Mouse (Mus musculus) spleen, adult 18-20 months (tissue): ENCODE data around the gene Asic5.

Experiments used
- DNase-seq, 2 experiments: peaks; one replicate each; pipeline ENCODE4 v3.0.0; 2022; ENCODE audit warnings: mixed read lengths in 2 of 2

The Asic5 gene

DNA sequence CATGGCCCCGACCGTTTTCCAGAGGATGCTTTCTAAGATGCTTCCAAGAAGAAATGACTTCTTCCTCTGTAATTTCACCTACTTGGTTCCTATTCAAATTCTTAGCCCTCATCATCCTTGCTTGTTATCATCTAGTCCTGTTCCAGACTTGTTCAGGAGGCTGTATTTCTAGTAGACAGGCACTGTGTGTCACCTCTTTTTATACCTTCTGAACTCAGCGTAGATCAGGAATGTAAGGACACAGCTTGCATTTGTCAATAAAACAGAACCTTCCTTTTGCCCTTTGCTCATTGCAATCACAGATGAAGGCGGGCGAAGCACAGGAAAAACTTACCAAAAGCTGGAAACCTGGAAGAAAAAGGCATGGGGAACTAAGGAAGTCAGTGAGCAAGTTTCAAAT is at the start of gene Asic5:
Asic5 (plus strand) TSS at position 301 of the 400 bp plus-strand sequence.
- DNase-seq: no peak

GRCm38 (mm10) chr3:81933348-81933747 is 48.7 kb upstream of the Asic5 start:
- DNase-seq: no peak

DNA sequence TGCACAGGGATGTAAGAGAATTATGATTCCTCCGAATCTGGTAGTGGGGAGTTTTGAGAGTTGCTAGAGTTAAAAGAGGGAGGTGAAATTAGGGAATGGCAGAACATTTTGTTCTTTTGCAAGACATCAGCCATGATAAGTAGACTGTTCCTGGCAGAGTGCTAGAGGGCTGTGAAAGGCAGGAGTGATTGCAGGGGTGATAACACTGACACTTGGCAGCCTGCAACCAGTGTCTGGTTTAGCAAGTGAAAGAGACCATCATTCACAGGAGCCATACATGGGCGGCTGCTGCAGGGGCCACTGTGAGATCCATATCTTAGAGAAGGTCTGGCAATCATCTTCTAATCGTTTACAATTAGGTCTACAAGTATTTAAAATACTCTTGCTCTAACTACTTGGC is 43.2 kb upstream of the Asic5 start:
- DNase-seq: no peak

DNA sequence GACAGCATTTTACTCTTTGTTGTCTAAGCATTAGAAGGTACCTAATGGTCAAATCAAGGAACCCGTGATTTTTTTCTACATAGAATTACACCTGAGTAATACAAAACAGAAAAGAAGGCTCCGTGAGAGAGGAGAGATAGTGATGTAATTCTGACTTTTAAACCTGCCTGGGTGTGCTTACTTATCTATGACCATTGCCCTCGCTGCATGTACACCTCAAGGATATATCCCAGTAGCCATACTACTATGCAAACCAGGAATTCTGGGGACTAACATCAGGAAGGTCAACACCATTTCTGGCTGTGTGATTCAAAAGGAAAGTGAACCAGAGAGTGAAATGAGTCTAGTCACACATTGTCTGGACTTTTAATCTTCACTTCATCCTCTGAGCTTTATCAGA is 39.7 kb upstream of the Asic5 start:
- DNase-seq: no peak

DNA sequence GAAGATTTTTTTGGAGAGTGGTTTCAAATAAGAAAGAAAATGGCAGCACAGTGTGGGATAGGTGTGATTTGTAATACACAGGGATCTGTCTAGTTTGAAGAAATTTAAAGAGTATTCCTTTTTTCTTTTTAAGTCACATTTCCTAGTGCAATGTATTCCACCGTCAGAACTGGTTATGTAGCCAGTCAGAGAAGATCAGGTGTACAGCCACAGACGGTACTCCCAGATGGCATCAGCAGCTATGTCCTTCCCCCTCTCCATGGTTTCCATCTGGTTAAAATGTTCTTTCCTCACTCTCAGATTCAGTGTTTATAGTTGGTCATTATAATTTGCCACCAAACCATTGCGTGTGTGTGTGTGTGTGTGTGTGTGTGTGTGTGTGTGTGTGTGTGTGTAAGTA is 39.0 kb upstream of the Asic5 start:
- no peak for DNase-seq

- no peak for DNase-seq
These were observed 37.2 kb upstream of the Asic5 start for GRCm38 (mm10) chr3:81944851-81945393.

DNA sequence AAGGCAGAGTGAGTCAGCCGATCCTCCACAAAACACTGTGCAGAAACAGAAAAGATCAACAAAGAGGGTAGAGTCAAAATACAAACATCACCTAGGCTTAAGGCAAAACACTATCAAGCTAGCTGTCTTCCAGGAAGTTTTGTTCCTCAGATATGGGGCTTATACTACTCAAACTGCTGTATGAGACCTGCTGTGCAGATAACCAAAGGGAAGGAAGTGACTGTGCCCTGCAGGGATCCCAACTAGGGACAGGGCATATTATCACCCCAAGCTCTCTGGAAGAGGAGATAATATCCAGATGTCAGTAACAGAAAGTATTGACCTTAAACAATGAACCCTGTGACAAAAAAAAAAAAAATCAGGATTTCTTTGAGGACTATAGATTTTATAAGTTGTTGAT is 33.0 kb upstream of the Asic5 start:
- no peak for DNase-seq

DNA sequence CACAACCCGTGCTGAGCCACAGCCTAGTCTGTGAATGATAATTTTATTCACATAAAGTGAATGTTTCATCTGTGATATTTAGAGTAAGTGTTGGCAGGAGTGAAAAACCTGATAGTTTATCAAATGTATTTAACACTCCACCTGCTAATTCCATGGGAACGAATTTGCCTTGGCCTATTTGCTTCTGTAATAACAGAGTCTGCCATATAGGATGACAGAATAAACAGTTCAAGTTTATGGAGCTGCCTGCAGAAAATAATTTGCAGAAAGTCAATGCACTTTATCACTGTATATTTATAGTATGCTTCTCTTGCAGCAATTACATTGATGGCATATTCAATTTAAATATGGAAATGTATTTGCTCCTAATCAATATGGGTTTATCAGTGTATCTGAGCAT is 30.3 kb upstream of the Asic5 start:
- no peak for DNase-seq

GRCm38 (mm10) chr3:81957484-81957883 is 24.6 kb upstream of the Asic5 start:
- DNase-seq: no peak

- no peak for DNase-seq
These were observed 20.8 kb upstream of the Asic5 start for GRCm38 (mm10) chr3:81961336-81961735.

- no peak for DNase-seq
These were observed 18.3 kb upstream of the Asic5 start for GRCm38 (mm10) chr3:81963768-81964167.

- no peak for DNase-seq
These were observed 17.5 kb upstream of the Asic5 start for GRCm38 (mm10) chr3:81964596-81964995.

DNA sequence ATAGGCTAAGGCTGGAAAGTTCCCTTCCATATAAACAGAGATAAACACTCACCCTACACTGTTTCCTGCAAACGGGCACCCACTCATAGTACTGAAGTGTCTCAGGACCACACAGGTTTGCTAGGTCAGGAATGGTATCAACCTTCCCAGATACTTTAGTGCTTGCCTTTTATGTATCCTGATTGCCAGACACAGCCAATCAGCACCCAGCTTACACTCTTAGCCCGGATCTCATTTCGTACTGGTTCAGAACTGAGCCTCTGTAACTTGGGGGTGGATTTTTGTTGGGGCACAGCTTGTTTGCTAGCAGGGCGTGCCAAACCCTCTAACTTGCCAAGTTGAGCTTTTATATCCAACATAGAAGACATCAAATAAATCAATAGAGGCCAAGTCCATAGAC is 6.5 kb upstream of the Asic5 start:
- DNase-seq: no peak

GRCm38 (mm10) chr3:81976102-81976501 is 6.0 kb upstream of the Asic5 start, which contains the start of gene Tdo2:
Tdo2 (minus strand) TSS chr3:81976202.
- no peak for DNase-seq

DNA sequence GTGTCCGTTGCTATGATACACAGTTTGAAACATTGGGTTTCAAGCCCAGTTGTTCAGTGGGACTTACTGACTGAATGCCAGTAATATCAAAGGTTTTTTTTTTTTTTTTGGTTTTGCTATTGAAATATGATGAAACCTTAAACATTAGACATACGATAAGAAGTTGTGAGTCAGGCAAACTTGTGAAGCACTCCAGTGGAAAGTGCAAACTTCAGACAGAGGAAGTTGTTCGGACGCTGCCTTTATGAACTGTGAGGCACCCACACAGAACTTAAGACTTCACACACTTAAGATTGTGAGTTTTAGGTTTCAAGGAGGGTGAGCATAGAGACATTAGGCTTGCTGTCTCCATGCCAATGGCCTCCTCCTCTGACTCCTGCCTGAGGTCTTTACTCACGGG is 514 bp upstream of the Asic5 start:
- DNase-seq: no peak

- DNase-seq: no peak
These were observed 1.2 kb downstream of the Asic5 start for GRCm38 (mm10) chr3:81983120-81983895.

GRCm38 (mm10) chr3:81985100-81985499 is 3.0 kb downstream of the Asic5 start:
- DNase-seq: no peak

- no peak for DNase-seq
These were observed 4.0 kb downstream of the Asic5 start for GRCm38 (mm10) chr3:81986103-81986502.

DNA sequence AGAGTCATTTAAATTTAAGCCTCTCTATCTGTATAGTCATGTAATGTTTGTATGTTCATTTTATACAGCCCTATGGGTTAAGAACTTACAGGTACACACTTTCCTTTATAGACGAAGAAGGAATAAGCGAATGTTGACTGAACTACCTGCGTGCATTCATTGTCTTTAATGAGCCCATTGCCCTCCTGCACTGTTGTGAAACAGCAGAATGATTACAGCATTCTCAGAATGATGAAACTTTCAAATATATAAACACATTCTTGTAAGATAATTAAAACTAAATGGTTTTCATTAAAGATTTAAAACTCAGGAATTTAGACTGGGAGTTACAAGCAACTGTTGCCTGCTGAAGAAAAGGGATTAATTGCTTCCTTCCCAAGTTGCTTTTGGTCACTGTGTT is 5.5 kb downstream of the Asic5 start:
- no peak for DNase-seq

GRCm38 (mm10) chr3:81989692-81990141 is 7.6 kb downstream of the Asic5 start:
- DNase-seq: no peak

GRCm38 (mm10) chr3:81990531-81990930 is 8.4 kb downstream of the Asic5 start:
- no peak for DNase-seq

DNA sequence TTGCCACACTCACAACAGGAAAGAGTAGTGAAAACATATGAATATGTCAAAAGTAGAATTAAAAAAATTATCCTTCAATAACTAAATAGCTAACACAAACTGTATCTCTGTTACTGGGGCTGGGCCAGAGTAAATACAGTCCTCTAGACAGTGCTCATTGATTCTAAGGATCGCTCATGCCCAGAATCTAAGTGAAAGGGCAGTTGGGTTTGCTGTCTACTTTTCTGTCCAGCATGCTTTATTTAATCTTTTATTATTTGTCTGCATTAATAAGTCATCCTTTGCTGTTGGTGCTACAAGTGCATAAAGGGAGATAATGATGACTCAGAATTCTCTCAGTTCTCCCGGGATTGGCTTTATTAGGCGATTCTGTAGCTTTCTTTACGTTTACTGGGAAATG is 13.3 kb downstream of the Asic5 start:
- no peak for DNase-seq

DNA sequence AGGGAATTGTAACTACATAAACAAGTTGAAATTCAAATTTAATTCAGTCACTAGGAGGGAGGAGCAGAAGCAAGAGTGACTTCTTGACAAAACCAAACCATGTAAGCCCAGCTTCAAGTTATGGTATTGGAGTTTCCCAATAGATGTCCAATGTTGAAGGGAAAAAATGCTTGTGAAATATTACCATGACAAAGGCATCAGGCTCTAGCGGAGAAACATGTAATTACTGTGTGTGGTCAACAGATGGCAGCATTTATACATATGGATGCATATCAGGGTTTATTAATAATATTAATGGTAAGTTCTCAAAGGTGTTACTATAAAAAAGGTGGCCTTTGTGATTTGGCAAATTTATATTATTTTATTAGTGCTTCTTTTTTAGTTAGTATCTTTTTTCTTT is 13.9 kb downstream of the Asic5 start:
- DNase-seq: peak in 1 of 2 experiments; percentile 9

- DNase-seq: no peak
These were observed 24.9 kb downstream of the Asic5 start for GRCm38 (mm10) chr3:82007002-82007401.
